Mouse (Mus musculus) lung, adult 2 months (tissue): Measurements from ENCODE around the gene Anxa6.

Experiments
- CTCF ChIP-seq: fragments of 200-500 bp; IDR thresholded peaks from 2 replicates; pipeline ENCODE4 v1.5.1; 2011; ENCODE audit warnings: mild to moderate bottlenecking, low read length, control low read depth; ENCODE audit not compliant: insufficient read depth
- POLR2A ChIP-seq: fragments of 200-500 bp; IDR thresholded peaks from 2 replicates; pipeline ENCODE4 v1.6.1; 2011; ENCODE audit warnings: low read depth, mild to moderate bottlenecking, control low read depth, low read length, borderline replicate concordance; ENCODE audit errors: extremely low read depth

GRCm38 (mm10) chr11:55023049-55023564 lies 10.1 kb downstream of the Anxa6 start:
- TF ChIP-seq CTCF (no peak), POLR2A (no peak)
